Mouse (Mus musculus) WW6 (cell line): ENCODE results near the gene Rsph3a.
"Not testable (repeated sequence)": the region's sequence is repeated elsewhere in the genome, so short reads cannot be mapped to it uniquely, and the experiment has no call there.

Experiments used
- DNase-seq: peaks from one replicate; pipeline ENCODE4 v3.0.0-alpha.2; 2013; ENCODE audit warnings: low read depth, low spot score

The Rsph3a gene

DNA sequence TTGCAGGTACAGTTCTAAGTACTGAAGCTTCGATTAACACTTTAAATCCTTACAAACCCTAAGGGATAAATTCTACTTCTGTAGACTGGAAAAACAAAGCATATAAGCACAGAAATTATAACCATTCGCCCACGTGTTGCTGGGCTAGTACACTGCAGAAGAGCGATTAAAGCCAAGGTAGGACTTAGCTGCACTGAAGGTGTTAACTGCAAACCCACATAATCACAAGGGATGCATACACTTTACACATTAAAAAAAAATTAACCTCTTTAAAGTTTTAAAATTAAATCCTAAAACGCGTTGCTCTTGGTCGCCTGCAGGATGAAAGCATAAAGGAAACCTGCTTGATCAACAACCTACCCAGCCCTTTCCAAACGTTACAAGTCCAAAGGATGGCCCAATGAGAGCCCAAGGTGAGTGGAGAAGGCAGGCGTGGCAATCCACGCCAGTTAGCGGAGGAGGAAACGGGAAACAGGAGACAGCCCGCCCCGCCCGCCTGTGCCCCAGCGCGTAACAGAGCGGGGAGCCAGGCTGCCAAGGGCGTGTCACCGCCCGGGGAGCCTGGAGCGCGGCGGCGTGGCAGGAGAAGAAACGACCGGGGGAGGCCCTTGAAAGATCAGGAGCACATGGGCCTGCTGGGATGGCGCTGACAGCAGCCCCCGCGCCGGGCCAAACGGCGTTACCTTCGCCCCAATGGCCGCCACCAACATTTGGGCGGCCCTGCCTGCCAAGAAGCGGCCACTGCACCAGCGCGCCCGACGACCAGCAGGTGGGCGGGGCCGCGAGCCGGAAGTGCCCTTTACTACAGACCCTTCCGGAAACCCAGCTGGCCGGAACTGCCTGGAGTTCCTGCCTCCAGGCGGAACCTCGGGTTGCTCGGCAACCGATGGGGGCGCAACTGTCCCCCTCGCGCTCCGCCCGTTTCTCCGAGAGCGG, at the start of gene Rsph3a:
Gene Rsph3a, plus strand, starts transcription at position 498 of the 936 bp plus-strand sequence.
- DNase-seq = not testable (repeated sequence)

DNA sequence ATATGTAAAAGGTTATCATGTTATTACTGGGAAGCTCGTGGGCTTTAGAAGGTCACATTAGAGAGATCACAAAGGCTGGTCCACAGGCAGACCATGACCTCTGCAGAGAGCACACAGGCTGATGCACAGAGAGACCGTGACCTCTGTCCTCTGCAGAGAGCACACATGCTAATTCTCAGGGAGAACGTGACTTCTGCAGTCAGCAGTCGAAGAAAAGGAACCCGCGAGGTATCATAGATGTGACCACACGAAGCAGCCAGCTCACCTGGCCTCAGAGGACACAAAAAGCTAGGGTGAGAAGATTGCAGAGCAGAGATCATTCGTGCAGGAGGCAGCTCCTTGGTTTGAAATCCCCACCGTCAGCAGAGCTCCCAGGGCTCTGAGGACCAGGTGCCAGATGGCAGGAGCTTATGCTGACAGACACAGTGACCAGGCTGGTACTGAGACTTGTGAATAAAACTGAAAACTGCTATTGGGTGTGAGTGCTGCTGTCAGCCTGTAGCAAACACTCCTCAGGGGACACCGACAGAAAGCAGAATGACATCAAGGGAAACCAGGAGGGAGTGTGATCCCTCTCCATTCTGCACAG, 49.3 kb upstream of the Rsph3a start:
- no peak for DNase-seq

DNA sequence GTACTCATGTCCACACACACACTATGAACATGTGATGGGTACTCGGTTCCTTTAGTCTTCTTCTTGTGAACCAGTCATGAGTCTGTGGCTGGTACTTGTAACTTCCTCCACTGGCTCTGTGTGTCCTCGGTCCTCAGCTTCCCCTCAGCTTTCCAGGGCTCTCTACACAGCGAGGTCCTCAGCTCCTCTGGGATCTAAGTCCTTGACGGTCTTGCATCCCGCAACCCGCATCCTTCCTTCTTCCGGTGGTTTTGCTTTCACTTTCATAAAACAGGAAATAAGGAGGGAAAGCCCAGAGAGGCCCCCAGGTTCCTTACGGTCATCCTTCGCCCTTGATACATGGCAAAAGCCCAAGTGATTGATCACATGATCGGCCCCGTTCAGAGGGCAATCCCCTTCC, 48.3 kb upstream of the Rsph3a start:
- no peak for DNase-seq

DNA sequence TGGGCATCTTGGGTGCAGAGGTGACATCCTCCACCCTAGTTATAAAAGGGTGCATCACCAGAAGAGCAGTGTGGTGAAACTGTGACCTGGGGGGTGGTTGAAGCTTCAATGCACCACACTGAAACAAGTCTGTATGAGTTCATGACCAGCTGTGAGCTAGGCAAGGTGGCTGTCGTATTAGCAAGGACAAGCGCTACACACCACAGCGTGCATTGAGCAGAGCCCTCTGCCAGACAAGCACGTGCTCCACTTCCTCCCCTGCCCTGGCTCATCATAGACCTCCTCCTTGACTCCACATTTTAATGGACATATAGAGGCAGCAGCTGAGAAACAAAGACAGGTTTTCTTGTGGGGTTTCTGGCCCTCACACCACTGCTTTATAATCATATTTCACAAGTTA, 47.7 kb upstream of the Rsph3a start:
- no peak for DNase-seq

DNA sequence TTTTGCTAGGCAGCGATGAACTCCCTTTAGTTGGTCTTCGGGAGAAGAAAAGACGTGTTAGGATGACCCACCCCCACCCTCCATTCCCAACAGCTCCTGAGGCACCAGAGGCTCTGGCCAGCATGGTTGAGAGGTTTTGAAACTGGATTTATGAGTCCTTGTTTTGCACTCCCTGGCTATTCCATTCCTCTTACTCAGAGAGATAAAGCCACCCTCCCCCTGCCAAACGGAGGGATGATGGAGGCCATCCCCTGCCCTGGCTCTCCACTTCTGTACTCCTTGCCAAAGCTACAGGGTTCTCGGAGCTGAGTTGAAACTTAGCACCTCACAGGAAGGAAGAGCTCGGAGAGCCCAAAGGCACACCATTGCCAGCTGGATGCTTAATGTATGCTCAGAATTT, 46.2 kb upstream of the Rsph3a start:
- DNase-seq = no peak

DNA sequence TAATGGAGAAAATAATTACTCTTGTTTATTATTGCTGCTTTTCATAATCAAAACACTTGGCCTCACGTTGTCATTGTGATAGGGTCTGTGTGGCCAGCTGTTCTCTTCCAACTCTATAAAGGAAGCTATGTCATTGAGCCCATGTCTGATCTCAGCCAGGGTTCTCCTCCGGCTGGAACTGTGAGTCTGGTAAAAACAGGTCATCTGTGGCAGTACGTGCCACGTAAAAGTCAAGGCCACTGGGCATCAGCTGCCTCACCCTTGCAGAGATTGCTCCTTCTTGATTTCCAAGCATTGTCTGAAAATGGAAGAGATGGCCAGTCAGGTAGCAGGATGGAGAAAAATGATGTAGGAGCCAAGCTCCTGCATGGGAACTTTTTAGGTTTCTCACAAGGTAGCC, 45.5 kb upstream of the Rsph3a start:
- no peak for DNase-seq

DNA sequence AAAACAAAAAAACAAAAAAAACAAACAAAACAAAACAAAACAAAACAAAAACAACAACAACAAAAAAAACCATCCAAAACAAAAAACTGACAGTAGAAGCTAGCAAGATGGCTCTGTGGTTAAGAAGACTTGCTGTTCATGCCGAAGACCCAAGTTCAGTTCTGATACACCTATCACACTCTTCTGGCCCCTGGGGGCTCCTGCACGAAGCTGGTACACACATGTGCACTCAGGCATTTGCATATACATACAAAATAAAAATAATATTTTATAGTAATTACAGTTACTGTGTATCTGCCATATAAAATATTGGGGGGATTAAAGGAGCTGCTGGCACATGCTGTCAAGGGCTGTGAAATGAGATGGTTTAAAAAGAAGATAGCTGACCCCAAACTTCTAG, 43.9 kb upstream of the Rsph3a start:
- DNase-seq = no peak

DNA sequence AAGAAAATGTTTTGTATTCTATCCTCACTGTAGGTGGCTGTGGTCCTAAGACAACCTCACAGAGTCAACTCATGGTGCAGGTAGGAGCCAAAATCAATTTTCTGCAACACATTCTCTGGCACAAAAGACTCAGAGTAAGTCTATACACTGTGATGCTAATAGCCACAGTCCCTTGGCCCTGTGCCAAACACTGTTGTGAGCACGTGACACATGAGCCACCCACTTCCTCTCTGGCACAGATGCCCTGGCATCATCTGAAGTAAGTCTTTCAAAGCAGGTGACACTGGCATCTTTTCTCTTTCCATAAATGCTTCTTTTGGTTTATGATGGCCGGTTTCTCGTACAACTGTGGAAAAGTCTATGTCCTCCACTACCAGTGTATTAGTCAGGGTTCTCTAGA, 43.1 kb upstream of the Rsph3a start:
- no peak for DNase-seq

DNA sequence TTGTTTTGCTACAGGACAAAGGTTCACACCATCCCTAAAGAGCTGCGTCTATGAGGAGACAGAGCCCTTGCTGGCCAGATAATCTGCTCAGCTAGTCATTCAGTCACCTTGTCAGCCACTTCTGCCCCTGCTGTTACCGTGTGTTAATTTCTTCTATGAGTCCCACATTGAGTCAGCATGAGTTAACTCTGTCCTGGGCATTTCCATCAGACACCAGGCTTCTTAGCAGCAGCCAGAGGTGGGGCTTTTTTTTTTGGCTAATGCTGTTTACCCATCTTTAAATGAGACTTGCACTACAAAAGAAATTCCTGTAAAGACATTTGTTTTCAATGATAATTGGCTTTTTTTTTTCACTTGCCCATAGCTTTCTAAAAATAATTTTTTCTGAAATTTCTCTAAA, 40.4 kb upstream of the Rsph3a start:
- no peak for DNase-seq

DNA sequence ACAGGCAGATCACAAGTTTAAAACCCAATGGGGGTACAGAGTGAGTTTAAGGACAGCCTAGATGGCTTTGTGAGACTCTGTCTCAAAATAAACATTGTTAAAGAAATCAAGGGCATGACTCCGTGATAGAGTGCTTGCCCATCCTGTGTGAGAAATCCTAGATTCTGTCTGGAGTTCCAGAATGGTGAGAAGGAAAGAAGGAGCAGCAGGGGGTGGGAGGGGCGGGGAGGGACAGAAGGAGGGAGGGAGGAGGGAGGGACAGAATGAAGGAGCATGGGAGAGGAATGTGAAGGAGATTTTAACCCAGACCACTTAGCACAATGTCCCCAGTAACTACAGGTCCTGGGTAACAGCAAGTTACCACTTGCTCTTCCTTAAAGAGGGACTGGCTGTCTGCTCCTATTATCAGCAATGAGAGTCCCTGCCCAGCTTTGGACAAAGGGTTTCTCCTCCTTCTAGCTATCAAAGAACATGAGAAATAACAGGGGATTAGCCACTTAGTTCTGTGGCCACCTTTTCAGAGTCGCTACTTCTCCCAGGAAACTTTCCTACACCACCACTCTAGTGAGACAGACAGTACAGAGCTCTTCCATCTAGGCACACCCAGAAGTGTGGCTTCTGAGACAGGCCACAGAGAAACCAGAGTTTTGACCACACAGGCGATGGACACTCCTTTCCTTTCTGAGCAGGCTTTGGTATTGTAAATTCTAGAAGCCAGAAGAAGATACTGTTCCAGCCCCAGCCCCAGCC, 39.3 kb upstream of the Rsph3a start:
- no peak for DNase-seq

DNA sequence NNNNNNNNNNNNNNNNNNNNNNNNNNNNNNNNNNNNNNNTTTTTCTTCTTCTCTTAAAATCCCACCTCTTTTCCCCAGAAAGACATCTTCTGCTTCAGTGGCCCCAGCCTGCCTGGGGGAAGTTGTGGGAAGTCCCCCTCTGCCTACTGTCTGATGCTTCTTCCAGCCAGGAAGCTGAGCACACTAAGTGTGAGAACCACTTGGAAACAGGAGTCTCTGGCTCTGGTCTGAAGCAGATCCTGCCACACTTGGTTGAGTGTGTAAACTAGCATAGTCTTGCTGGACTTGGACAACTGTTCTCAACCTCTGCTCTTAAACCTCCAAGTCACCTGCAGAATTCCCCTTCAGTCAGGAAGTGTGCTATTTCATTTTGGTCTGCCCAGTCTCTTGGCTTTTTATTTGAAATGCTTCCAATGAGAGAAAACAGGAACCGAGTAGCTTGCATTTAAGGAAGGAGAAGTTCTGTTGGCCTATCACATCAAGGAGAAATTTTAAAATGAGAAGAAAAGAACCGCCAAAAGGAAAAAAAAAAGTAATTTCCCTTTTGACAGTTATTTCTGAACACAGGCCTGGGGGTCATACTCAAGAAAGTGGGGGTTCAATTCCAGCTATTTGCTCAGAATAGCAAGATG, 30.7 kb upstream of the Rsph3a start:
- no peak for DNase-seq

DNA sequence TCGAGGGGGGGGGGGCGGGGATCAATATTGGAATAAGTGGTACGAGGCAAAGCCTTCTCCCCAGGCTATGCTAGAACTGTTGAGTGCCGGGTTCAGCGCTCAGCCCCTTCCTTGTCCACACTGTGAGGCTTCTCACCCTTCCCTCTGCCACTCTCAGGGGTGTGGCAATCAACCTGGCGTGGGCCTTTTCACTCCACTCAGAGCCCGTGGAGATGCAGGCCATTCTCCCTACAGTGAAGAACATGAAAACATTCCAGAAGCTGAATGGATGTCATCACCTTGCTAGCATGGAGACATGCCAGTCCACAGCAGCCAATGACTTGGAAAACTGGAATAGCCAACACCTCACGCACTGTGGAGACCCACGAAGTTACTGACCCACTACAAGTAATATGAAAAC, 29.6 kb upstream of the Rsph3a start:
- DNase-seq = no peak

DNA sequence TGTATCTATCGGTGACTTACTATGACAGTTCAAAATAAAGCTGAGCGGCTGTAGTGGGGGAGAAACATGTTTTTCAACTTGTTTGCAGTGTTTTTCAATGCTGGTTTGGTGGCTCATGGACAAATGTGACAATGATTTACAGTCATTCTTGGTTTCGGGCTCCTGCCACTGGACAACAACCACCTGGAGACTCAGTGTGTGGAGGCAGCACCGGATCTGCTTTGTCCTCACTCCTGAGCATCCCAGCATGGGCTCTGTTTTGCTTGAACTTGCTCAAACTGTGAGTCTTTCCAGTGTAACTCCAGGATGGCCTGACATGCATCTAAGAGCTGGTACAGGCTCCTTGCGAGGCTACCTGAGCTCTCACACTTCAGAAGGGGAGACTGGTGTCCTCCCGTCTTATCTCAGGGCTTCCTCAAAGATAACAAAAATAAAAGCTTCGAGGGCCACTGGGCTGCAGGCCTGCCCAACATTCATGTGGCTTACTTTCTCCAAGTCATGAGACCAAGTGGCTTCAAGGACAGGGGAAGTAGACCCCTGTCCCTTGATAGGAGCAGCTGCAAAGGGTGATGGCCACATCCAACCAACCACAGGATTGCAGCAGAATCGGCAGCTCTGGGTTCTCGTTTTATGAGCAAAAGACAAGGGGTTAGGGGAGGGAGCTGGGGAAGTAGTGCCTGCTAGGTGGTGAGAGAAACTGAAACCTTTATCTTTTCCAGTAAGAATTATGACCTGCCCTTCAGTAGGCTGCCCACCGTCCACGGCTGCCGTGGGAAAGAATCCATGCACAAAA, 28.4 kb upstream of the Rsph3a start:
- DNase-seq = no peak

DNA sequence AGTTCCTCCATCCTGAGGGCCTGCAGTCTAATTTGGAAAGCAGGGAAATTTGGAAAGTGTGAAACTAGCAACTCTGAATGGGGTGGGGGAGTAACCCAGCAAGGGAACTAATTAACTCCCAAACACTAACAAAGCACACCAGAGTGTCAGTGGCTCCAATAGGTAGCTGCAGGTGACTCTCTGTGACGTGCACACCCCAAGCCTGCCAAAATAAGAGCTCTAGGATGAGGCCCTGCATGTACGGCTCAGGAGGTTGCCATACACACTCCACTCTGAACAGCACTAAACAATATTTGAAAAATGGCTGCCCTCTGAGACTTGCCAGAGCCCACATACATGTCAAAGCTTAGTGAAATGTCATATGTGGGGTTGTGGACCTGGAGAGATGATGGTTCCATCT, 27.1 kb upstream of the Rsph3a start:
- DNase-seq = no peak

DNA sequence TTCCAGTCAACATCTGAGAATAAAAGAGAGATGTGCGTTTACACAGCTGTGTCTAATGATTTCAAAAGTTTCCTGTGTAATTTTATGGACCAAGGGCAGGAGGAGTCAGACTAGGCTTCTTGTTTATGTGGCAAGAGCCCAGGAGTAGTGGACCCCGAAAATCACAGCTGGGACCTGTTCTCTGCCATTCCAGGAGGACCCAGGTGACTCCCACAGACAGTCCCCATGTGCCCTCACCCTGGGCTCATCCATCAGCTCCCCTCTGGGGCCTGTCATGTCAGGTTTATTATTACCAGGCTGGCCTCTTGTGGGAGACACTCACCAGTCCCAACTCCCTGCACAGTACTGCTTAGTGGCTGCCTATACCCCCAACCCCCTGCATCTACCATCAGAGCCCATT, 26.2 kb upstream of the Rsph3a start:
- DNase-seq = no peak

DNA sequence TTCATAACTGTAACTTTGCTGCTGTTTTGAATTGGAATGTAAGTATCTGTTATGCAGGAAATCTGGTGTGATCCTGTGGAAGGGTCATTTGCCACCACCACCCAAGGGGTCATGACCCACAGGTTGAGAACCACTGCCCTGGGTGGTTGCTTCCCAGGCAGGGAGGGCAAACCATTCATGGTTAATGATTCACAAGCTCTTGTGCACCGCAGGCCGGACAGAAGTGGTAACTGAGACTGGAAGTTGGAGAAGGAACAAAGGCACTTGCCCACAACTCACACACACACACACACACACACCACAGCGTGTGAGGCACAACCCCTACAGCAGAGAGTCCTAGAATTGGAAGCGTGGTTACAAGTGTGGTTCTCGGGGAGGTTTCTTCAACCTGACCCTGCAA, 22.9 kb upstream of the Rsph3a start:
- no peak for DNase-seq

DNA sequence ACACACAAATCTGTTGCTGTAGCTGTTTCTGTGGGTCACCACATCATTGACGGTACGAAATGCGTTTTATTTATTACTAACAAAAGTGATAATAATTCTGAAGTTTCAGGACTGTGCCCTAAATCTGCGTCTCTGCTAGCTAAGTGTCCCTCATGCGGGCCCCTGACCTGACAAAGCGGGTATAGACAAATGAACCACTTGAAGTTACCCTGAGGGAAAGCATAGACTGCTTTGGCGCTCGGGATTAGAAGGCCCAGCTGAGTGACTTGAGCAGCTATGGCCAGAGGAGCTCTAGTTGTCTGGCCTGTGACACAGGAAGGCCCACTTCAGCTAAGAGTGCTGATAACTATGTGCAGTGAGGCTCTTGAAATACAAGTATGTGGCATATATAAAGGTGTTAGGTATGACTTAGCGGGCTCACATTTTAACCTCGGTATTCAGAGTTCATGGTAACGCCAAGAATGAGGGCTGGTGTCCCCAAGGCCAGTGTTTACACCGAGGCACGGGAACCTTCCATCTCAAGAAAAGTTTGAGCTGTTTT, 21.2 kb upstream of the Rsph3a start:
- no peak for DNase-seq

DNA sequence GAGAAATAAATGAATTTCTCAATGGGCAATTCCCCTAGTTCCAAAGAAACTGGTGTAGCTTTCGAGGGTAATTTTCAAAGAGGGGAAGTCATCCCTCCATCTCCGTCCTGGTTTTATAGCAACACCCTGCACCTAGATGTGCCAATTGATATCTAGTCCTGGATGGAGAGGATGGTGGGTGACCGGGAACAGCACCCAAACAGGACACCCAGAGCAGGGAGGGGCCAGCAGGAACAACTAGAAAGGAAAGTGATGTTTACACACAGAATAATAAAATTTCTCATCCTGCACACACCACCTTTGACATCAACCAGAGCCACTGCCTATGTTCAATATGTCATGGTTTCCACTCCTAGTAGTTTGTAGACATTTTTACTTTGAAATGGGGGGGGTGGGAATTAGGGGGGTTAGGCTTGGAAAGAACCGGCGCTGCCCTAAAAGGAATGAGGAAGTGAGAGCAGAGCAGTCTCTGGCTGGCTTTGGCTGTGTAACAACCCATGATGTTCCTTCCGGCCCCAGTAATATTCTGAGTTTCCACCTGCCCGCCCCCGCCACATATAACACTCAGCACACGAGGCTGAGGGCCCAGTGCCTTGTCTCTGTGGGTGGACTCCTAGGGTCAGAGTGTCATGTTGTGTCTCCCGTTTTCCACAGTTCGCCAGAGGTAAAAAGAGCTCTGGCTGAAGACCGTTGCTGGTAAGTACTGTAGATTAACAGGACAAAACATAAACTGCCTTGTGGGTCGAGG, 19.8 kb upstream of the Rsph3a start, which contains the start of gene Tagap:
Gene Tagap, plus strand, starts transcription at position 588 of the 748 bp plus-strand sequence.
- DNase-seq = no peak

DNA sequence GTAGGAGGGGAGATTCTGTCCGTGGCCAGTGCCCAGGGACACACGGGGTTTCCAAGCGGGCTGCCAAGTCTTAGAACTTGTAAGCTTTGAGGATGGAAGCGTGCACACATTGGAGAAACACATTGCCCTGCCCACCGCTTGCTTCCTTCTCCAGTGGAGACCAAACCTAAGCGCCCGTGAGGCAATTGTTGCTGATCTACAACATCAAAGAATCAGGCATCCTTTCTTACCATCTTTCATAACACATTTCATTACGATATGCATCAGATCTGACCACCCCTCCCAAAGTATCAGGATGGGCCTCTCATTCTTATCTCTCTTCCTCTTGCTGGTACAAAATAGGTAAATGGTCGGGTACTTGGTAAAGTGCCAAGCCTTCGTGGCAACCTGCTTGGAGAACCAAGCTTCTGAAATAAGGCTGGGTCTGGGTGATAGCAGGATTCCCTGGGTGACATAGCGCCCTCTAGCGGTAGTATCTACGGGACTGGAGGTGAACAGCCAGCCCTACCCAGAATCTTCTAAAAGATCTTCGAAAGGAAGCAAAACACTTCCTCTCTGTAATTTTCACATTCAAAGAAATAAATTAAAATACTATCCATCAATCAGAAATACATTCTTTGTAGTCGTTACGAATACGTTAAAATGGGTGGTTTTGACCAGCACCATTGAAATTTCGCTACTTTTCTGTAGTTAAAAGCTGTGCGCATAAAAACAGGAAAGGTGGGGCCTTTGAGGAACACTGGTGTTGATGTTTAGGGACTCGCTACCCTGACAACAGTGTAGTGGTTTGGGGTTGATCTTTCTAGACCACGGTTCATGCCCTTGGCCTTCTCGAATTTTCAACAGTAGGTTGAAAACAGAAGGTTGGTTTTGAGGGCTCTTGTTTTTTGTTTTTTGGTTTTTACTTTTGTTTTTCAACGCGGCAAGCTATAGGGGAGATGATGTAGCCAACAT, 17.6 kb upstream of the Rsph3a start:
- peak; percentile 43 for DNase-seq
